Mouse (Mus musculus) kidney, embryonic 15.5 days (tissue): ENCODE measurements around the gene Snx6. TPM values are rescaled to one million over a fixed set of nuclear protein-coding genes. Genes with fewer than 3 reads are reported as not detected.
"Not testable (repeated sequence)": the region's sequence is repeated elsewhere in the genome, so short reads cannot be mapped to it uniquely, and the experiment has no call there.

Source experiments
- ATAC-seq: fragments of 200-750 bp; cut with Nextera tagmentation; replicated peaks from 2 replicates; pipeline ENCODE4 v1.8.0; 2017; ENCODE audit warnings: moderate TSS enrichment; ENCODE audit not compliant: low FRiP score
- H3K27ac ChIP-seq: fragments of 300-500 bp; sonication (generic); 2 replicates; pipeline ENCODE4 v1.5.1; 2015; ENCODE audit warnings: mild to moderate bottlenecking, inconsistent platforms
- H3K27me3 ChIP-seq: fragments of 300-500 bp; sonication (generic); 2 replicates; pipeline ENCODE4 v1.6.1; 2015; ENCODE audit warnings: inconsistent platforms
- H3K36me3 ChIP-seq: fragments of 300-500 bp; sonication (generic); 2 replicates; pipeline ENCODE4 v1.6.1; 2015; ENCODE audit warnings: inconsistent platforms
- H3K4me1 ChIP-seq: fragments of 300-500 bp; sonication (generic); 2 replicates; pipeline ENCODE4 v1.6.1; 2015; ENCODE audit warnings: inconsistent platforms
- H3K4me2 ChIP-seq: fragments of 300-500 bp; sonication (generic); 2 replicates; pipeline ENCODE4 v1.6.1; 2015; ENCODE audit warnings: moderate library complexity, mild to moderate bottlenecking, inconsistent platforms
- H3K4me3 ChIP-seq: fragments of 300-500 bp; sonication (generic); replicated peaks from 2 replicates; pipeline ENCODE4 v1.5.1; 2015; ENCODE audit warnings: mild to moderate bottlenecking, inconsistent platforms
- H3K9ac ChIP-seq: fragments of 300-500 bp; sonication (generic); 2 replicates; pipeline ENCODE4 v1.6.1; 2015; ENCODE audit warnings: mild to moderate bottlenecking, inconsistent platforms
- H3K9me3 ChIP-seq: fragments of 300-500 bp; sonication (generic); replicated peaks from 2 replicates; pipeline ENCODE4 v1.6.1; 2016; ENCODE audit warnings: inconsistent platforms
- WGBS: fragments of 180-500 bp; shearing (Covaris S2); methylation state at CpG from one replicate; pipeline ENCODE4 v1.1.7; 2015; ENCODE audit warnings: mixed read lengths; 5-methylcytosine and 5-hydroxymethylcytosine counted together
- polyA plus RNA-seq: library from polyadenylated mRNA; unstranded; fragments of >200 nt; fragmentation: Nextera tagmentation; extraction: Ambion mirVana; gene quantifications from 2 replicates; pipeline ENCODE4 v1.2.1, GENCODE M21; 2015

Snx6 gene
- polyA plus RNA-seq, result 186 and 200 TPM in 2 replicates

DNA sequence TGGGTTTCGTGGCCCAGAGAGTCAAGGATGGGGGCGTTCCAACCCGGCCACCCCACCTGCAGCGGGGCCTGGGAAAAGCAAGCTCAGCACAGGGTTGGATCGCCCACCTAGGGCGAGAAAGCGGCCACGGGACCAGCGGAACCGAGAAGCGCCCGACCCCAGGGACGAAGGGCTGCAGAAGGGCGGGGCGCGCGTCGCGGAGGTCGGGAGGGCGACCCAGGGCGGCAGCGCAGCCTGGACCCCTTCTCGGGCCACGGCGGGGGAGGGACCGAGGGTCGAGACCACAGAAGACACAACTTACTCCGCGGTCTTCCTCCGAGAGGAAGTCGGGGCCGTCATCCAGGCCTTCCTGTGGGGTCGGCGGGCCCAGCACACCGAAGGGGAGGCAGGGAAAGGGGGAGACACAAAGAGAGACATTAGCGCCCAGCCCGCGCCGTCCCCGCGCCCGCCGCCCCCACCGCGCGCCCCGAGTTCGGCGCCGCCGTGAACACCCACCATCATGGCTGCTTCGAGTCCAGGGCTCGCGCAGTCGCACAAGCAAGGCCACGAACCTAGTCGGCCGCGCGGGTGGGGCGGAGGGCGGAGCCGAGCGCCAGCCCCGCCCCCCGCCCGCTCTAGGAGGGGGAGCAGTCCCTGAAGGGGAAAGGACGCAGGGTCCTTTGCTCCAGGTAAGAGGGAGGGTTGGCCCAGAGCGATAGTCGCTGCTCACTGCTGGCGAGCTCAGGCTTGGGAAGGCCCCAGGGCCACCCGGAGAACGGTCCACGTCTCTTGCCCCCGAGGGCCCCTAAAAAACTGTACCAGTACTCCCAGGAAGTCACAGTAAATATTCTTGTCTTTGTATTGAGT is at the start of gene Snx6:
Snx6 (minus strand) TSS at position 551 of the 846 bp plus-strand sequence.
- peak within 1 kb of the TSS; percentile 75 for H3K4me3 ChIP-seq
- H3K36me3 ChIP-seq, result peaks cover 16% of the 10 kb centered on the region
- ATAC-seq, result peak; percentile 95
- H3K9me3 ChIP-seq, result no peaks in the 10 kb centered on the region
- no peaks in the 10 kb centered on the region for H3K27me3 ChIP-seq
- H3K9ac ChIP-seq, result peak within 1 kb of the TSS; percentile 96
- WGBS, result under 1% methylated on average over 76 of the region's 76 CpGs
- H3K4me1 ChIP-seq, result peaks cover 37% of the 10 kb centered on the region
- peak within 1 kb of the TSS; percentile 75 for H3K4me2 ChIP-seq
- peak within 1 kb of the TSS; percentile 89 for H3K27ac ChIP-seq

DNA sequence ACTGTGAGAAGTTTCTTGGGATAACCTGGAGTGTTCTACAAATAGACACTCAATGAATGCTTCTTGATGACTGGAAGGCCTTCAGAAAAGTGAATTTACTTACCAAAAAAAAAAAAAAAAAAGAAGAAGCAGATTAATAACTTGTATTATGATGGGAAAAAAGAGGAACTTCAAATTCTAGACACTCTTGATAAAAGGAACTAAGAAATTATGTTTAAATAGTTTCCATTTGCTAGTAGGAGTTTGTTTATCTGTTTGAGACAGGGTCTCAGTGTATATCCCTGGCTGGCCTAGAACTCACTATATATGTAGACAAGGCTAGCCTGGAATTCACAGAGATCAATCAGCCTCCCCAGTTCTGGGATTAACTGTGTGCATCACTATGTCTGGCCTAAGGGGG is 48.9 kb upstream of the Snx6 start:
- ATAC-seq, result no peak
- no peaks in the 10 kb centered on the region for H3K9me3 ChIP-seq
- no peak overlapping the region for H3K27ac ChIP-seq
- H3K36me3 ChIP-seq, result no peaks in the 10 kb centered on the region
- no peak overlapping the region for H3K9ac ChIP-seq
- H3K4me1 ChIP-seq, result no peaks in the 10 kb centered on the region
- H3K27me3 ChIP-seq, result no peaks in the 10 kb centered on the region
- no peak overlapping the region for H3K4me3 ChIP-seq
- no peak overlapping the region for H3K4me2 ChIP-seq

DNA sequence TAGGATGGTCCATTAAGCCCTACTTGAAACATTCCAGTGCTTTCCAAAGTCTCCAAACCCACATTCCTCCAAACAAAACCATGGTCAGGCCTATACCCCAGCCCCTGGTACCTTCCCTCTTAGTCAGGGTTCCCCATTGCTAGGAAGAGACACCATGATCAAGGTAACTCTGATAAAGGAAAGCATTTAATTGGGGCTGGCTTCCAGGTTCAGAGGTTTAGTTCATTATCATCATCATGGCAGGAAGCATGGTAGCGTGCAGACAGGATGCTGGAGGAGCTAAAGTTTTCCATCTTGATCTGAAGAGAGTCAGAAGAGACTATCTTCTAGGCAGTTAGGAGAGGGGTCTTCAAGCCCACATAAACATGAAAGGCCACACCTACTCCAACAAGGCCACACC is 46.1 kb upstream of the Snx6 start:
- 91% methylated on average over 1 of the region's 1 CpGs for WGBS
- Histone ChIP-seq H3K27ac (no peak overlapping the region), H3K4me1 (no peaks in the 10 kb centered on the region), H3K9ac (no peak overlapping the region), H3K9me3 (no peaks in the 10 kb centered on the region), H3K27me3 (no peaks in the 10 kb centered on the region), H3K4me3 (no peak overlapping the region), H3K4me2 (no peak overlapping the region), H3K36me3 (no peaks in the 10 kb centered on the region)
- no peak for ATAC-seq

DNA sequence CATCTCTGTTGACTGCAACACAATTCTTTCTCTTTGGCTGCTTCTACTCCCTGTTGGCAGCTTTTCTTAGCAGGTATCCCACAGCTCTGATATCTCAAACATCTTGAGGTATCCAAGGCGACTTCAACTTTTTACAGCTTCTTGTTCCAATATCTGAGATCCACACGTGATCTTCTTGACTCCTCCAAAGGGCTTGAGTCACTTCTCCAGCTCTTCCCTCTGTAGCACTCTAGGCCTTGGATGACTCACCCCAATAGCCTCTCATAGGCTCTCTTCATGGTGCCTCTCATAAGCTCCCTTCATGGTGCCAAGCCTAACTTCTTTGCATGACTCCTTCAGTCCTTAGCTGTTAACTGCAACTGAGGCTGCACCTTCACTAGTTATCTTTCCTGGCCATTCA is 44.3 kb upstream of the Snx6 start:
- 88% methylated on average over 2 of the region's 2 CpGs for WGBS
- ATAC-seq, result no peak
- H3K4me3 ChIP-seq, result no peak overlapping the region

DNA sequence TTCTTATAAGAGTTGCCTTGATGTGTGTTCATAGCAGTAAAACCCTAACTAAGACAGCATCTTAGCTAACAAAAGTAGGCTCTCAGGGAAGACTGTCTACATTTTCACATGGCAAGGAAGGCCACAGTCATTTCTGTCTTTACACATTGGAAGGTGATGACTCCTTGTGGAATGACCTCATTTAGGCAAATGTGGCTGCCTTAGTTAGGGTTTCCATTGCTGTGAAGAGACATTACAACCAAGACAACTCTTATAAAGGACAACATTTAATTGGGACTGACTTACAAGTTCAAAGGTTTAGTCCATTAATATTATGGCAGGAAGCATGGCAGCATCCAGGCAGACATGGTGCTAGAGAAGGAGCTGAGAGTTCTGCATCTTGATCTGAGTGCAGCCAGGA is 43.4 kb upstream of the Snx6 start:
- peaks cover 12% of the 10 kb centered on the region for H3K4me1 ChIP-seq
- H3K4me2 ChIP-seq, result no peak overlapping the region
- no peak for ATAC-seq
- H3K27me3 ChIP-seq, result no peaks in the 10 kb centered on the region
- H3K9ac ChIP-seq, result no peak overlapping the region
- H3K27ac ChIP-seq, result no peak overlapping the region
- H3K9me3 ChIP-seq, result no peaks in the 10 kb centered on the region
- H3K36me3 ChIP-seq, result no peaks in the 10 kb centered on the region
- no peak overlapping the region for H3K4me3 ChIP-seq

More for the DNA sequence above, 44.3 kb upstream of the Snx6 start:
- Histone ChIP-seq H3K9ac (no peak overlapping the region), H3K9me3 (no peaks in the 10 kb centered on the region), H3K4me2 (no peak overlapping the region), H3K27me3 (no peaks in the 10 kb centered on the region), H3K4me1 (peaks cover 10% of the 10 kb centered on the region), H3K27ac (no peak overlapping the region), H3K36me3 (no peaks in the 10 kb centered on the region)

DNA sequence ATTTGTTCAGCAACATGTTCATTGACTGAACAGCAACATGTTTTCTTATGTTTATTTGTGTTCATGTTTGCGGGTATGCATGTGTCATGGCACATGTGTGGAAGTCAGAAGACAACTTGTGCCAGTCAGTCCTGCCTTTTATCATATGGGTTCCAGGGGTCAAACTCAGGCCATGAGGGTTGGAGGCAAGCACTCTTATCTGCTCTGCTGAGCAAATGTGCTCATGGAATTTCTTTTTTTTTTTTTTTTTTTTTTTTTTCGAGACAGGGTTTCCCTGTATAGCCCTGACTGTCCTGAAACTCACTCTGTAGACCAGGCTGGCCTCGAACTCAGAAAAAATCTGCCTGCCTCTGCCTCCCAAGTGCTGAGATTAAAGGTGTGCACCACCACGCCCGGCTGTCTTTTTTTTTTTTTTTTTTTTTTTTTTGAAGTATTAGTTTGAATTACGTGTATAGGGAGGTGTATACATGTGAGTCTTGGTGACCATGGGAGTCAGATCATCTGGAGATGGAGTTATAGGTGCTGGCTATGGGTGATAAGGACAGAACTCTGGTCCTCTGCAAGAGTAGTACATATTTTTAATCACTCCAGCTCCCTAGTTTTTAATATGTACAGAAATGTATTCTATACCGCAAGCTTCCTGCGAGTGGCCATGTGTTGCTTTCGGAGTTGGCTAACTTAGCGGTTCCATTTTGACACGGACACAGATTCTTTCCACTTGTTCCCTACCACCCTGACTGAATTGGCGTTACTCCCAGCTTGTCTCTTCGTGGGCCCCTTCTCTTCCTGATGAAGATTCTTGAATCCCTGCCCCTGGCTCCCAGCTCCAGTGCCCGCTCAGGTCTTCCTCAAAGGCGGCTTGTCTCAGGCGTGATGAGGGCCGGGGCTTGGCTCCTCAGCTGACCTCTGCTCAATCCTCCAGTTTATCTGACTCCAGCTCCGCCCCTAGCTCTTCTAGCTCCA is 40.4 kb upstream of the Snx6 start:
- no peaks in the 10 kb centered on the region for H3K9me3 ChIP-seq
- no peaks in the 10 kb centered on the region for H3K36me3 ChIP-seq
- H3K27me3 ChIP-seq, result no peaks in the 10 kb centered on the region
- H3K4me2 ChIP-seq, result no peak overlapping the region
- ATAC-seq, result no peak
- H3K9ac ChIP-seq, result no peak overlapping the region
- H3K4me3 ChIP-seq, result no peak overlapping the region
- peak overlapping the region; percentile 78; the same call in 1 of the 2 replicates for H3K27ac ChIP-seq
- 79% methylated on average over 18 of the region's 18 CpGs for WGBS
- H3K4me1 ChIP-seq, result peaks cover 12% of the 10 kb centered on the region

DNA sequence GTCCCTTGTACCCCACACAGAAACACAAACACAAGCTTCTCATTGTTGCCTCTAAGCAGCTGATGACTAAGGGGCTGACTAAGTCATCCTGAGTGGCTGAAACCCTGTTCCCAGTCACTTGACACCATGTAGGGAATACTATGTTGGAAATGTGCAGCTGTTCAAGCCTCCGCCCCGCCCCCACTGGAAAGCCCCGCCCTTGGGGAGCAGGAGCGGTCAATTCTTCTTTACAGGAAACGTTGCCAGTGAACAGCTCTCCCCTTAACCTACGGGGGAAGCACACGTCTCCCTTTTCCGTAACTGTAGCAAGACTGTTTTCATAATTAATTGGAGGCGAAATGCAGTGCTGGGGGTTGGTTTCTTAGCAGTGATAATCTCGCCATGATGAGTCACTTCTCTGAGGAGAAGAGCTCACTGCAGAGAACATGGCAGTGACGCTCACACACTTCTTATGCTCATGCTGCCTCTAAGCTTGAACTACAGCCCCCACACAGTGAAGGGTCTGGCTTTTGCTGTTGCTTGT is 39.5 kb upstream of the Snx6 start:
- Histone ChIP-seq H3K4me2 (peak overlapping the region; percentile 52), H3K4me3 (peak overlapping the region; percentile 36), H3K9me3 (no peaks in the 10 kb centered on the region), H3K9ac (0 out of 2 replicates have a peak overlapping the region, but pooled peaks have one; percentile 0), H3K4me1 (peaks cover 12% of the 10 kb centered on the region), H3K27ac (peak overlapping the region; percentile 78), H3K36me3 (no peaks in the 10 kb centered on the region), H3K27me3 (no peaks in the 10 kb centered on the region)
- WGBS, result 6% methylated on average over 11 of the region's 11 CpGs
- peak; percentile 90 for ATAC-seq

DNA sequence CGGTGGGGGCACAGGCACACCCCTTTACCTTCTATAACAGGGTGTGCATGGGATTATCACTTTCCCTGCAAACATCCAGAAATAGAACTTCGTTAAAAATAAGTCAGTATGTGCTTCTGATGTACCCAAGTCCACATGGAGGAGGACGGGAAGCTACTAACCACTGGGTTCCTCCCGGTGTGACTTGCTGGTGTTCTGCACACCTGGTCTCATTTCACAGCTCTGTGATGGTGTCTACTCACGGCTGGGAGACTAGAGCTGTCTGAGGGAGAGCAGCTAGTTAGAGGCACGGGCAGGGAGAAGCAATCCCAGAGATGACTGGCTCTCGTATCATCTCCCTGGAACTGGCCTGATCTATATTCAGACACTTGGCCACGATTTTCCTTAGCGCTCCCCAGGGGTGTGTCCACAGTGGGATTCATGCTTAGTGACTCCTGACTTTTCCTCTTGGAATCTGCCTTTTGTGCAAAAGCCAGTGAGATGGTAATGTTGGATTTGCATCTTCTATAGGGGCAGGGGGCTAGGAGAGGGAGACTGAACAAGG is 38.4 kb upstream of the Snx6 start:
- Histone ChIP-seq H3K4me2 (no peak overlapping the region), H3K36me3 (no peaks in the 10 kb centered on the region), H3K9me3 (no peaks in the 10 kb centered on the region), H3K4me3 (no peak overlapping the region), H3K27ac (no peak overlapping the region), H3K27me3 (no peaks in the 10 kb centered on the region), H3K9ac (no peak overlapping the region), H3K4me1 (peaks cover 12% of the 10 kb centered on the region)
- WGBS, result 69% methylated on average over 9 of the region's 9 CpGs
- no peak for ATAC-seq

DNA sequence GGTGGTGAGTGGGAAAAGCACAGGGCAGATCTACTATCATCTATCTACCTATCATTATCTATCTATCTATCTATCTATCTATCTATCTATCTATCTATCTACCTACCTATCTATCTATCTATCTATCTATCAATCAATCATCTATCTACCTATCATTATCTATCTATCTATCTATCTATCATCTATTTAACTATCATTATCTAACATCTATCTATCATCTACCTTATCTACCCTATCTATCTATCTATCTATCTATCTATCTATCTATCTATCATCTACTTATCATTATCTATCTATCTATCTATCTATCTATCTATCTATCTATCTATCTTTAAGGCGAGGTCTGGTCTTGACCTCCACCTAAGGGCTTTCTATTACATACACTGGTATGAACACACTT is 36.4 kb upstream of the Snx6 start:
- H3K36me3 ChIP-seq, H3K9ac ChIP-seq, H3K4me2 ChIP-seq, ATAC-seq, H3K27me3 ChIP-seq, H3K27ac ChIP-seq, H3K4me3 ChIP-seq, H3K9me3 ChIP-seq: not testable (repeated sequence)
- 80% methylated on average over 1 of the region's 1 CpGs for WGBS
- H3K4me1 ChIP-seq, result peaks cover 12% of the 10 kb centered on the region

DNA sequence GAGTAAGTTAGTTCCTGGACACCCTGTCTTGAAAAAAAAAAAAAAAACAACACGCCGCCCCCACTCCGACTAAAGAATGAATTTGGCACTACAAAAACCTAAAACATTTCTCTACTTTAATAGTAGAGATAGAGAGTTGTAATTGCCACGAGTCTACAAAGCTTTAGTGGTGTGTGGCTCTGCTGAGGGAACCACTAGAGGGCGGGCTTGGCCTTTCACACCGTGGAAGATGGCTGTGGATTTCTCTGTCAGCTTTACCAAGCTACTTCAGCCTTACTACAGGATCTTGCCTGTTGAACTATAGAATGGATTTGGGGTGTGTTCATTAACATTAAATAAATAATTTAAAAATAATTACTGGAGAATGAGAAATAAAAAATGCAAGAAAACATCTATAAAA is 35.1 kb upstream of the Snx6 start:
- no peaks in the 10 kb centered on the region for H3K36me3 ChIP-seq
- H3K9ac ChIP-seq, result no peak overlapping the region
- WGBS, result 14% methylated on average over 6 of the region's 6 CpGs

DNA sequence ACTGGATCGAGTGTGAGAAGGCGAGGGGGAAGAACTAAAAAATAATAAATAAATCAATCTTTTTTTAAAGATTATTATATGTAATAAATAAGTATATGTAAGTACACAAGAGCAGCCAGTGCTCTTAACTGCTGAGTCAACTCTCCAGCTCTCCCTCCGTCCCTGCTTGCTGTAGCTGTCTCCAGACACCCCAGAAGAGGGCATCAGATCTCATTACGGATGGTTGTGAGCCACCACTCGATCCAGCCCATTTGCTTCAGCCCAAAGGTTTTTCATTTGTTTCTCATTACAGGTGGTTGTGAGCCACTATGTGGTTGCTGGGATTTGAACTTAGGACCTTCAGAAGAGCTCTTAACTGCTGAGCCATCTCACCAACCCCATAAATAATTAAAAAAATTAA is 34.4 kb upstream of the Snx6 start:
- no peak for ATAC-seq
- Histone ChIP-seq H3K27ac (no peak overlapping the region), H3K9ac (no peak overlapping the region), H3K27me3 (no peaks in the 10 kb centered on the region), H3K4me2 (no peak overlapping the region), H3K4me3 (no peak overlapping the region), H3K4me1 (peaks cover 3% of the 10 kb centered on the region; the same call in 1 of the 2 replicates), H3K9me3 (no peaks in the 10 kb centered on the region), H3K36me3 (no peaks in the 10 kb centered on the region)
- 52% methylated on average over 5 of the region's 5 CpGs for WGBS

More for the DNA sequence above, 35.1 kb upstream of the Snx6 start:
- H3K4me2 ChIP-seq, result no peak overlapping the region
- no peaks in the 10 kb centered on the region for H3K9me3 ChIP-seq
- H3K4me3 ChIP-seq, result no peak overlapping the region
- H3K27me3 ChIP-seq, result no peaks in the 10 kb centered on the region
- H3K27ac ChIP-seq, result no peak overlapping the region
- peak; percentile 66 for ATAC-seq
- peaks cover 9% of the 10 kb centered on the region for H3K4me1 ChIP-seq
